Mouse (Mus musculus) neural tube, embryonic 15.5 days (tissue): ENCODE data around the gene Faxc. TPM values are rescaled to one million over a fixed set of nuclear protein-coding genes. Genes with fewer than 3 reads are reported as not detected.

Experiments
- ATAC-seq: fragments of 200-750 bp; cut with Nextera tagmentation; 2 replicates; pipeline ENCODE4 v1.8.0; 2017; ENCODE audit warnings: mild to moderate bottlenecking, moderate TSS enrichment, moderate library complexity; ENCODE audit not compliant: low FRiP score
- H3K27ac ChIP-seq: fragments of 300-500 bp; sonication (generic); replicated peaks from 2 replicates; pipeline ENCODE4 v1.5.1; 2015; ENCODE audit warnings: mild to moderate bottlenecking, inconsistent platforms
- H3K27me3 ChIP-seq: fragments of 300-500 bp; sonication (generic); replicated peaks from 2 replicates; pipeline ENCODE4 v1.6.1; 2015; ENCODE audit warnings: inconsistent platforms
- H3K36me3 ChIP-seq: fragments of 300-500 bp; sonication (generic); 2 replicates; pipeline ENCODE4 v1.6.1; 2015; ENCODE audit warnings: inconsistent platforms
- H3K4me1 ChIP-seq: fragments of 300-500 bp; sonication (generic); 2 replicates; pipeline ENCODE4 v1.6.1; 2015; ENCODE audit warnings: inconsistent platforms
- H3K4me2 ChIP-seq: fragments of 300-500 bp; sonication (generic); 2 replicates; pipeline ENCODE4 v1.6.1; 2015; ENCODE audit warnings: inconsistent platforms, mild to moderate bottlenecking, moderate library complexity
- H3K4me3 ChIP-seq: fragments of 300-500 bp; sonication (generic); replicated peaks from 2 replicates; pipeline ENCODE4 v1.5.1; 2015; ENCODE audit warnings: mild to moderate bottlenecking, inconsistent platforms
- H3K9ac ChIP-seq: fragments of 300-500 bp; sonication (generic); replicated peaks from 2 replicates; pipeline ENCODE4 v1.6.1; 2015; ENCODE audit warnings: mild to moderate bottlenecking, inconsistent platforms
- H3K9me3 ChIP-seq: fragments of 300-500 bp; sonication (generic); replicated peaks from 2 replicates; pipeline ENCODE4 v1.6.1; 2016; ENCODE audit warnings: inconsistent platforms
- WGBS: fragments of 180-500 bp; shearing (Covaris S2); methylation state at CpG from one replicate; pipeline ENCODE4 v1.1.7; 2015; ENCODE audit warnings: mixed read lengths; 5-methylcytosine and 5-hydroxymethylcytosine counted together
- polyA plus RNA-seq: library from polyadenylated mRNA; unstranded; fragments of >200 nt; fragmentation: Nextera tagmentation; extraction: Ambion mirVana; gene quantifications from 2 replicates; pipeline ENCODE4 v1.2.1, GENCODE M21; 2015

Gene Faxc
- 12.2 and 14.1 TPM in 2 replicates for polyA plus RNA-seq

DNA sequence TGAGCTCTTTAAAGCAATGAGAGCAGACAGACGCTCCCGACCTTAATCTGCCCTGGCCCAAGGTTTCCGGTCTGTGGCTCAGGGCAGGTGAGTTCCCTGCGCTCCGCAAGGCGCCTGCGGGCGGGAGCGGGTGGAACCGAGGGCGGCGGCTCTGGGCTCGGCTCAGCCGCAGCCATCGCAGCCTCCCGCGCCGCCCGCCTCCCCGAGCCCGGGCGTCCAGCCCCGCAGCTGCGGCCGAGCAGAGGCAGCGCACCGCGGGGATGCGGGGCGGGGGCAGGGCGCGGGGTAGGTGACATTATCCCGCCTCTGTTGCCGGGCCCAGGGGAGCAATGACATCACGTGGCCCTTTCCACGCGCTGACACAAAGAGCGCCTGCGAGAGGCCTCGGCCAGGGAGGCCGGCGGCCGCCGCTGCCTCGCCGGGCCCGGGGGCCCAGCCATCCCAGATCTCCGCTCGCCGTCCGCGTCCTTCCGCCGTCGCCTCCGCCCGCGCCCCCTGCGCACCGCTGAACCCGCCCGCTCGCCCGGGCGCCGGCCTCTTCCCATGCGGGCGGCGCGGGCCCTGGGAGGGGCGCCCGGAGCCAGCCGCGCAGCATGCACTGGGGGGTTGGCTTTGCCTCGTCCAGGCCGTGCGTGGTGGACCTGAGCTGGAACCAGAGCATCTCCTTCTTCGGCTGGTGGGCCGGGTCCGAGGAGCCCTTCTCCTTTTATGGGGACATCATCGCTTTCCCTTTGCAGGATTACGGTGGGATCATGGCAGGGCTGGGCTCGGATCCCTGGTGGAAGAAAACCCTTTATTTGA is at the start of gene Faxc:
Gene Faxc, plus strand, starts transcription at position 359 of the 801 bp plus-strand sequence.
- no peaks in the 10 kb centered on the region for H3K27me3 ChIP-seq
- peaks cover 25% of the 10 kb centered on the region for H3K4me1 ChIP-seq
- no peaks in the 10 kb centered on the region for H3K9me3 ChIP-seq
- H3K27ac ChIP-seq = peak within 1 kb of the TSS; percentile 94
- WGBS = under 1% methylated on average over 63 of the region's 83 CpGs
- peak; percentile 88 for ATAC-seq
- peak within 1 kb of the TSS; percentile 99 for H3K9ac ChIP-seq
- H3K4me2 ChIP-seq = peak within 1 kb of the TSS; percentile 68
- H3K36me3 ChIP-seq = no peaks in the 10 kb centered on the region
- H3K4me3 ChIP-seq = peak within 1 kb of the TSS; percentile 60

DNA sequence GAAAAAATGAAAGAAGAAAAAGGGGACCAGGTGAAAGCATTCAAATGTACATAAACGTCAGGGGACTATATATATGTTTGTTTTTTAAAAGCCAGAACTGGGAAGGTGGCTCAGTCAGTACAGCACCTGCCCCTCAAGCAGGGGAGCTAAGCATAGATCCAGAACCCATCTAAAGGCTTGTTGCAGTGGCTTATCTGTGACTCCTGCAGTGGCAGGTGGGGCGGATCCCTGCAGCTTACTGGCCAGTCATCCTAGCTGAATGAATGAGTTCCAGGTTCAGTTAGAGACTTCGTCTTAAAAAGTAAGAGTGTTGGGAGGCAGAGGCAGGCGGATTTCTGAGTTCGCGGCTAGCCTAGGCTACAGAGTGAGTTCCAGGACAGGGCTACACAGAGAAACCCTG is 48.3 kb upstream of the Faxc start:
- H3K4me2 ChIP-seq = no peak overlapping the region
- 95% methylated on average over 6 of the region's 6 CpGs for WGBS
- H3K27ac ChIP-seq = no peak overlapping the region
- H3K27me3 ChIP-seq = no peaks in the 10 kb centered on the region
- H3K4me1 ChIP-seq = peaks cover 11% of the 10 kb centered on the region
- no peaks in the 10 kb centered on the region for H3K9me3 ChIP-seq
- H3K9ac ChIP-seq = no peak overlapping the region
- no peak for ATAC-seq
- no peak overlapping the region for H3K4me3 ChIP-seq
- H3K36me3 ChIP-seq = no peaks in the 10 kb centered on the region

DNA sequence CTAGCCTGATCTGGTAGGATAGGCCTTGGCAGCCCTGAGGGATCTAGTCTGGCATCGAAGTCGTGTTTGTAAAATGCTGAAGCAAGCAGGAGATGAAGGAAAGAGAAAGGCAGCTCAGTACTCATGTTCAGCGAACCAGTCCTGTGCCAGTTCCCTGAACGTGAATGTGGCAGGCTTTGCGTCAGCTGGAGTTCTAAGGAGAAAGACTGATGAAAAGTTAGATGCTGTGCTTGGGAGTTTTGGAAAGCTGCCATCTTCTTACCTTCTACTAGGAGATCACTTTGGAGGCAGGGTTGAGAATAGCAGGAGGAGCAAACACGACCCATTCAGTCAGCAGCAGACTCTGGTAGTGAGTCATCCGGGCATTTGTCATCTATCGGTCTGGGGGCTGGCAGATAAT is 45.3 kb upstream of the Faxc start:
- H3K9ac ChIP-seq = no peak overlapping the region
- ATAC-seq = no peak
- H3K27me3 ChIP-seq = no peaks in the 10 kb centered on the region
- no peaks in the 10 kb centered on the region for H3K4me1 ChIP-seq
- 88% methylated on average over 8 of the region's 8 CpGs for WGBS
- no peak overlapping the region for H3K27ac ChIP-seq
- H3K9me3 ChIP-seq = no peaks in the 10 kb centered on the region
- no peak overlapping the region for H3K4me3 ChIP-seq
- H3K36me3 ChIP-seq = no peaks in the 10 kb centered on the region
- H3K4me2 ChIP-seq = no peak overlapping the region

DNA sequence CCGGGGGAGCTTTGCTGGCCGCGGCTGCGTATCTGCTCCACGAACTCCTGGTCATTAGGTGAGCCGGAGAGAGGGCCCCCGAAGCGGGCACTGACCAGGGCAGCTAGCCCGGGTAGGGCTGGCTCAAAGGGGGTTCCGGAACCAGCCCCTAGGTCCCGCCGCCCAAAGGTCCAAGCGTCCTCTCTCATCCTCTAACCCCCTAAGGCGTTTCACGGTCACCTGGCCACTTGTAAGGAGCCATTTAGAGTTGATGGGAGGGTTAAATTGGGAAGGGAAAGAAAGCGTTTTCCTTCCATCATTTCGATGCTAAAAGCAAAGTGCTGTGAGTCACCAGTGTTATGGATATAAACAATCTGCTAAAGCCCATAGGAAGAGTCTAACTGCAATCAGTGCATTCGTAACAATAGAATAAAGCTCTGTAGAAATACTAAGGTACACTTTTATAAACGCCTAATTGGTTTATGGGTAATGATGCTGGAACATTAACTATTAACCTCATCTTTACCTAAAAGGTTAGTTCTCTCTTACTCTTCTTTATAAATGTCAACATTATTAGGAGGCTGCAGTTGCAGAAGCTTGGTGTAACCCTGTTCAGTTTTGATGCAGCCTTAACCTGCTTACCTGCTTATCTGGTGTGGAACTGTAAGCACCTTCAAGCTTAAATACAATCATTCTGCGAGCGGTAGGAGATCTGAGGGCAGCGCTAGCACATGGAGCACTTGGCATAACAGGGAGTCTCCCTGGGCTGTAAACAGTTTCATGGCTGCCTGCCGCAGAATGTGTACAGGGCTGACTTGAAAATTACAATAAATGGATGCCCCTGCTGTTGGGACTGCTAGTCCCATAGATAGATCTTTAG is 872 bp downstream of the Faxc start:
- Histone ChIP-seq H3K36me3 (peaks cover 6% of the 10 kb centered on the region; the same call in 1 of the 2 replicates), H3K27me3 (no peaks in the 10 kb centered on the region), H3K4me1 (peaks cover 25% of the 10 kb centered on the region), H3K9me3 (no peaks in the 10 kb centered on the region), H3K4me3 (peak overlapping the region; percentile 60), H3K4me2 (peak overlapping the region; percentile 68), H3K27ac (peak overlapping the region; percentile 94), H3K9ac (peak overlapping the region; percentile 99)
- ATAC-seq = peak; percentile 65
- 5% methylated on average over 23 of the region's 23 CpGs for WGBS

DNA sequence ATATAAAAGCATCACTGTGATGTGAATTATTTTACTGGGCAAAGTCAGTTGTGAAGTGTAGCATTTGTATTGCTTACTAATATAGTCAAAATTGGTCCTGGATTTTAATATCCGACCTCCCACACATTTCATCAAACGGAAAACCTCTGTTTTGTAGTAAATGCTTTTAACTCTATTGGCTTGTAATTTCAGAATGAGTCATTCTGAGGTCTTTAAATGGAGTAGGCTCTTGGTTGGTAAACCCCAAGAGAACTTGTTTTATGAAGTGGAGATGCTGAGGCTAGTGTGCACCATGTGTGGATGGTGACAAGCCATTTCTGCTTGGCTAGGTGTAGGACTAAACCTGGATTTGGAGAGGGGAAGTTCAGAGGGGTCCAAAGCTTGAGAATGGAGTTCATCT is 4.2 kb downstream of the Faxc start:
- H3K4me3 ChIP-seq = no peak overlapping the region
- peaks cover 25% of the 10 kb centered on the region for H3K4me1 ChIP-seq
- WGBS = 95% methylated on average over 2 of the region's 2 CpGs
- no peaks in the 10 kb centered on the region for H3K27me3 ChIP-seq
- H3K9me3 ChIP-seq = no peaks in the 10 kb centered on the region
- H3K36me3 ChIP-seq = peaks cover 8% of the 10 kb centered on the region; the same call in 1 of the 2 replicates
- no peak overlapping the region for H3K4me2 ChIP-seq
- H3K9ac ChIP-seq = no peak overlapping the region
- no peak overlapping the region for H3K27ac ChIP-seq
- no peak for ATAC-seq

DNA sequence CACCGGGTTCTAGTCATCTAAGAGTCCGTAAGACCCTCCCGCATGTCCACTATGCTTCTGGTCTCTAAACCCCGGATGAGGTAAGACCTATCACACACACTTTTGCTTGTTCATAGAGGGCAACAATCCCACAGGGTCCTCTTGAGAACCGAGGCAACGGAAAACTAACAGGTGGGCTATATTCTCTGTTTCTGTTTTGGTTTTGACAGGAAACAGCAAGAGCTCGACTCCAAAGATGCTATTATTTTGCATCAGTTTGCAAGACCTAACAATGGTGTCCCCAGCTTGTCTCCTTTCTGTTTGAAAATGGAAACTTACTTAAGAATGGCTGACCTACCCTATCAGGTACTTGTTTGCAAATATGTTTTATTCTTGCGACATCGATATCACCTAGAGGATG is 5.3 kb downstream of the Faxc start:
- no peak overlapping the region for H3K4me3 ChIP-seq
- no peak for ATAC-seq
- H3K36me3 ChIP-seq = peaks cover 8% of the 10 kb centered on the region; the same call in 1 of the 2 replicates
- no peak overlapping the region for H3K9ac ChIP-seq
- no peak overlapping the region for H3K4me2 ChIP-seq
- no peak overlapping the region for H3K27ac ChIP-seq
- 93% methylated on average over 9 of the region's 9 CpGs for WGBS
- H3K27me3 ChIP-seq = no peaks in the 10 kb centered on the region
- no peaks in the 10 kb centered on the region for H3K9me3 ChIP-seq
- peaks cover 25% of the 10 kb centered on the region for H3K4me1 ChIP-seq

DNA sequence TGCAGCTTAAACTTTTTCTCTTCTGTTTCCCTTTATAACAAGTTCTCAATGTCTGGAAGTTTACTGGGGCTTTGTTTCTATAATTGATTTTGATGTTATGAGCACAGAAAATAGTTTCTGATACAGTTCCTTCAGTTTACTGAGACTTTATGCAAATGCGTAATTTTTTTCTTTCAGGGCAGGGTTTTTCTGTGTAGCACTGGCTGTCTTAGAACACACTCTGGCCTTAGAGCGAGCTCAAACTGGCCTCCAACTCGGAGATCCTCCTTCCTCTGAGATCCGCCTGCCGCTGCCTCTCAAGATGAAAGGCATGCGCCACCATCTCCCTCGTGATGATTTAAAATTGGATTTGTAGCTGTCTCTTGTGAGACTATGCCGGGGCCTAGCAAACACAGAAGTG is 6.8 kb downstream of the Faxc start:
- ATAC-seq = no peak
- no peak overlapping the region for H3K4me3 ChIP-seq
- H3K9ac ChIP-seq = no peak overlapping the region
- H3K4me1 ChIP-seq = peaks cover 19% of the 10 kb centered on the region
- H3K4me2 ChIP-seq = no peak overlapping the region
- no peak overlapping the region for H3K27ac ChIP-seq
- H3K36me3 ChIP-seq = peaks cover 8% of the 10 kb centered on the region; the same call in 1 of the 2 replicates
- no peaks in the 10 kb centered on the region for H3K27me3 ChIP-seq
- no peaks in the 10 kb centered on the region for H3K9me3 ChIP-seq
- WGBS = 86% methylated on average over 8 of the region's 8 CpGs

DNA sequence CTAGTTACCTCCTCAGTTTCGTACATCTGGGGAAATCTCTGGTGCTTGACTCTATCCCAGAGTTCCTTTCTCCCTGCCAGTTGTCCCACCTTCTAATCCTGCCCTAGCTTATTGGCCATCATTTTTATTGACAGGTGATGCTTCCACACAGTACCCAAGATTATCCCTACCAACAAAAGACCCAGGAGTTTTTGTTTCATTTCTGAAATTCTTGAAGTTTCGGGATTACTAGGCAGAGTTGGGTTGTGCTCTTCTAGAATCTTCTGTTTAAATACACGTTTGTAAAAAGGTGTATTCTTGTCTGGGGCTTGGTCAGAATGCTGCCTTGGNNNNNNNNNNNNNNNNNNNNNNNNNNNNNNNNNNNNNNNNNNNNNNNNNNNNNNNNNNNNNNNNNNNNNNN is 13.5 kb downstream of the Faxc start:
- ATAC-seq = no peak
- Histone ChIP-seq H3K36me3 (peaks cover 21% of the 10 kb centered on the region), H3K4me2 (no peak overlapping the region), H3K9ac (no peak overlapping the region), H3K27ac (no peak overlapping the region), H3K9me3 (no peaks in the 10 kb centered on the region), H3K4me3 (no peak overlapping the region), H3K27me3 (no peaks in the 10 kb centered on the region), H3K4me1 (no peaks in the 10 kb centered on the region)
- WGBS = 89% methylated on average over 3 of the region's 3 CpGs

DNA sequence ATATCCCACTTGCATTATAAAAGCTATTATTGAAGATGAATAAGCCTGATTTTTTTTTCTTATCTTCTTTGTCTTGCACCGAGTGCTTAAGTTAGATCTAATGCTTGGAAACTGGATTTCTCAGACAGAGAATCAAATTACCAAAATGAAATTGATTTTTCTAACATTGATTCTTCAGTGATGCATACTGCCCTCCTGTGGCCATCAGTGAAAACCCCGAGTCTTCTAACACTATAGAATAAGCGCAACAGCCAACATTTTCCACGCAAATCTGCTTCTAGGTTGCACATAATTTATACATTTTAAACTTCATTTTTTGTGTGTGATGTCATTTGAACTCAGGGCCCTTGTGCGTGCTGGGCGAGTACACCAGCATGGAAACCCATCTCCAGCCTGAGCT is 20.3 kb downstream of the Faxc start:
- Histone ChIP-seq H3K27me3 (no peaks in the 10 kb centered on the region), H3K9me3 (no peaks in the 10 kb centered on the region), H3K4me3 (no peak overlapping the region), H3K9ac (no peak overlapping the region), H3K4me1 (no peaks in the 10 kb centered on the region), H3K36me3 (peaks cover 30% of the 10 kb centered on the region), H3K4me2 (no peak overlapping the region), H3K27ac (no peak overlapping the region)
- 44% methylated on average over 6 of the region's 6 CpGs for WGBS
- 0 out of 2 replicates have a peak, but pooled peaks have one; percentile 21 for ATAC-seq

DNA sequence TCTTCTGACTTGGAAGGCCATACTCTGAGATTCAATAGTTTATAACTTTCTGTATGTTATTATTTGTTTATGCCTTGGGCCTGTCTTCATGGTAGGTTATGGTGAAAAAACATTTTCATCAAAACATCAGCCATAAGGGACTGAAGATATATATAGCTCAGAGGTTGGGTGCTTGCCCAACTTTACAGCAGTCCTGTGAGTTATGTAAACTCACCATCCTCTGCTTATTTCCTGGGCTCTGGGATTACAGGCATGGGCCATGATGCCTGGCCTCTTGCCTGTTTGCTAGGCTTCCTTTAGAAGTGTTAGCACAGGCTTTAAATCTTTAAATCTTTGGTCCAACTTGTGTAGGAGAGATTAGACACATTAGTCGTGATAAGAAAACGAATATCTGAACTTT is 21.1 kb downstream of the Faxc start:
- H3K9me3 ChIP-seq = no peaks in the 10 kb centered on the region
- H3K27me3 ChIP-seq = no peaks in the 10 kb centered on the region
- no peak for ATAC-seq
- H3K4me2 ChIP-seq = no peak overlapping the region
- no peak overlapping the region for H3K9ac ChIP-seq
- H3K4me3 ChIP-seq = no peak overlapping the region
- 77% methylated on average over 2 of the region's 2 CpGs for WGBS
- peaks cover 27% of the 10 kb centered on the region for H3K36me3 ChIP-seq
- no peaks in the 10 kb centered on the region for H3K4me1 ChIP-seq
- no peak overlapping the region for H3K27ac ChIP-seq

DNA sequence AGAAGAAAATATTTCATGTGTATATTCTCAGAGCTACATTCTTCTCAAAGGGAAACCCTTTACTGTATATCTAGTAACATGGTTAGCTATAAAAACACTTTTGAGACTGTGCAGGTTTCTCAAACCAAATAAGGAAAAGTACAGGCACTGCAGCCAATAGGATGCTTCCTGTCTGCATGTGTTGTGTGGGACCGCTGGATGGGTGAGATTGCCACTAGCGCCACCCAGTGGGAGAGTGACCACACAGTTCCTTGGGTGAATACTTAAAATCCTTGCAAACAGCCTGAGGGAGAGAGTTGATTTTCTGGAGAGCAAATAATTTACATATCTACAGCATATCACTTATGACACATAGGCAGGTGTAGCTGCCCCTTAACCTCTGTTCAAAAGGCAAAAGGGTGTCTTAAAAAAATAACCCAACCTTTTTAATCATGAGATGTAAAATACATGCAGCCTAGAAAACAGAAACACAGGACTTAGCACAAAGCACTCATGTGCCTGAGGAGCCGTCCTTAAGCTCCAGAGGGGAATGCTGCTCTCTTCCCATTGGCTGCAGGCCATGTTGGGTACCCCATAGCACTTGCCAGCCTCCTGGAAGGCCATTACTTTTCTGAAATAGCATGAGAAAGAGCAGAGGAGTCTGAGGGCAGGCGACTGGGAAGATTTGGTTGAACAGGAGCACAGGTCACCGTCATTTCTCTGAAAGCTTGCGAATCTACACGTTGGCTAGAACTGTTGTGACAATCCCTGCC is 26.6 kb downstream of the Faxc start:
- Histone ChIP-seq H3K4me1 (no peaks in the 10 kb centered on the region), H3K36me3 (peaks cover 39% of the 10 kb centered on the region), H3K4me3 (no peak overlapping the region), H3K27ac (no peak overlapping the region), H3K4me2 (no peak overlapping the region), H3K27me3 (no peaks in the 10 kb centered on the region), H3K9me3 (no peaks in the 10 kb centered on the region), H3K9ac (no peak overlapping the region)
- no peak for ATAC-seq
- 60% methylated on average over 7 of the region's 7 CpGs for WGBS
